Mouse (Mus musculus): Measurements from ENCODE around the gene B4gat1.

DNA sequence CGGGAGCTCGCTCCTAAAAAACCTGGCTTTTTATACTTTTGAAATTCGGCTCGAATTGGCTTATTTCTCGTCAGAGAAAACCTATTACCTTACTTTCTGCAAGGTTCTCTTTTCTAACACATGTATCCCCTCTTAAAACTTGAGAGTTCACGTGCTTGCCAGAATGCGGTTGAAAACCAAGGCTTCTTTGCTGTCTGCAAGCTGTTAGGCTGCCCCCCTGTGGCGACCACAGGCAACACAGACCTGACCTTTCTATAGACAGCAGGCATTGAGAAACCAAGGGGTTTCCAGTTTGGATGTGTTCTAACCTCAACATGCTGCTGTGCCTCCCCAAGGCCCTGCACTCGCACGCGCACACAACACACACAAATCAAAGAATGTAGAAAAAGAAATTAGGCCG is 21.8 kb upstream of the B4gat1 start:
- TF ChIP-seq CTCF (IDR thresholded peaks at IDR 0.05; ENCODE audit: low read depth) (peak; percentile 90), EP300 (IDR thresholded peaks at IDR 0.05; ENCODE audit: low read depth) (no peak)
